Comparison of ENCODE assay signal across 8 mouse cellular contexts in genomic region chr11:87110172-87110909, GRCm38 (mm10). TPM values are rescaled to one million over a fixed set of nuclear protein-coding genes. Genes with fewer than 3 reads are reported as not detected.
A peak's percentile ranks its signal among the peaks of the same experiment; 100 is the strongest.
DNase-seq lines count a peak whose midpoint lies in the region; ATAC-seq and TF ChIP-seq lines count a peak whose summit lies in the region.

No protein-coding gene starts in this region.

- H3K27ac ChIP-seq in left cerebral cortex, adult 2 months, result no peak overlapping the region
- peak overlapping the region; percentile 98 for H3K27ac ChIP-seq in embryonic facial prominence, embryonic 12.5 days
- H3K27ac ChIP-seq in hindbrain, postnatal 0 days, result peak overlapping the region; percentile 82
- peak overlapping the region; percentile 87 for H3K27ac ChIP-seq in midbrain, postnatal 0 days (ENCODE audit: low read depth, low read length)

- intact Hi-C loops in left cerebral cortex, adult 2 months (cut with DNase I), result loop anchor here (2.0 kb wide), 1 partner anchor 16 kb away; the partner anchor contains the start of gene Trim37
- intact Hi-C loops in left cerebral cortex, postnatal 36 days (cut with DNase I), result no loop called here
- intact Hi-C loops in gastrocnemius, postnatal 14 days (cut with DNase I; ENCODE audit: low total_unique reads), result no loop called here

- DNase-seq in left cerebral cortex, adult 2 months (ENCODE audit: extremely low spot score in 1 of 2, low spot score in 2 of 2), result no peak
- DNase-seq in left cerebral cortex, postnatal 36 days (ENCODE audit: low spot score in 2 of 2), result no peak
- no peak for DNase-seq in hindbrain, postnatal 0 days (ENCODE audit: low spot score)
- DNase-seq in midbrain, postnatal 0 days (ENCODE audit: low spot score), result no peak
- DNase-seq in adrenal gland, postnatal 25 days, result no peak
- no peak for DNase-seq in gastrocnemius, postnatal 14 days
- DNase-seq in thymus, adult 18-20 months, result no peak

- H3K27me3 ChIP-seq in embryonic facial prominence, embryonic 12.5 days, result no peaks in the 10 kb centered on the region
- H3K27me3 ChIP-seq in hindbrain, postnatal 0 days (ENCODE audit: insufficient read depth, low read length), result no peaks in the 10 kb centered on the region
- H3K27me3 ChIP-seq in midbrain, postnatal 0 days (ENCODE audit: insufficient read depth, low read length), result no peaks in the 10 kb centered on the region

- H3K36me3 ChIP-seq in embryonic facial prominence, embryonic 12.5 days, result peaks cover 34% of the 10 kb centered on the region
- no peaks in the 10 kb centered on the region; the same call in 1 of the 2 replicates for H3K36me3 ChIP-seq in hindbrain, postnatal 0 days (ENCODE audit: insufficient read depth, low read length)
- H3K36me3 ChIP-seq in midbrain, postnatal 0 days (ENCODE audit: insufficient read depth, low read length), result no peaks in the 10 kb centered on the region

- peak overlapping the region; percentile 59 for H3K4me2 ChIP-seq in embryonic facial prominence, embryonic 12.5 days (replicated peaks)
- peak overlapping the region; percentile 75 for H3K4me2 ChIP-seq in hindbrain, postnatal 0 days (ENCODE audit: low read depth, low read length)
- peak overlapping the region; percentile 80 for H3K4me2 ChIP-seq in midbrain, postnatal 0 days (ENCODE audit: low read depth, low read length, poor library complexity, severe bottlenecking)

- H3K4me1 ChIP-seq in embryonic facial prominence, embryonic 12.5 days, result peaks cover 32% of the 10 kb centered on the region
- peaks cover 4% of the 10 kb centered on the region; the same call in 1 of the 2 replicates for H3K4me1 ChIP-seq in hindbrain, postnatal 0 days (ENCODE audit: insufficient read depth, low read length)
- peaks cover 3% of the 10 kb centered on the region; the same call in 1 of the 2 replicates for H3K4me1 ChIP-seq in midbrain, postnatal 0 days (ENCODE audit: insufficient read depth, low read length)

- H3K9me3 ChIP-seq in embryonic facial prominence, embryonic 12.5 days, result no peaks in the 10 kb centered on the region
- H3K9me3 ChIP-seq in hindbrain, postnatal 0 days (ENCODE audit: low read length), result no peaks in the 10 kb centered on the region
- H3K9me3 ChIP-seq in midbrain, postnatal 0 days (ENCODE audit: low read length), result no peaks in the 10 kb centered on the region

- TF ChIP-seq CTCF in left cerebral cortex, adult 2 months (IDR thresholded peaks at IDR 0.05), result no peak
- no peak for TF ChIP-seq CTCF in hindbrain, postnatal 0 days (IDR thresholded peaks at IDR 0.05; ENCODE audit: low read depth)
- TF ChIP-seq CTCF in midbrain, postnatal 0 days (IDR thresholded peaks at IDR 0.05), result no peak

- peak overlapping the region; percentile 68 for H3K4me3 ChIP-seq in left cerebral cortex, adult 2 months
- H3K4me3 ChIP-seq in embryonic facial prominence, embryonic 12.5 days, result peak overlapping the region; percentile 95
- H3K4me3 ChIP-seq in hindbrain, postnatal 0 days (ENCODE audit: low read length), result peak overlapping the region; percentile 55
- peak overlapping the region; percentile 92 for H3K4me3 ChIP-seq in midbrain, postnatal 0 days (ENCODE audit: low read depth, low read length)

- peak overlapping the region; percentile 99 for H3K9ac ChIP-seq in embryonic facial prominence, embryonic 12.5 days
- peak overlapping the region; percentile 77 for H3K9ac ChIP-seq in hindbrain, postnatal 0 days (replicated peaks; ENCODE audit: low read length)
- H3K9ac ChIP-seq in midbrain, postnatal 0 days (replicated peaks; ENCODE audit: low read length, poor library complexity, severe bottlenecking), result peak overlapping the region; percentile 92

- ATAC-seq in embryonic facial prominence, embryonic 12.5 days (ENCODE audit: insufficient number of reproducible peaks, insufficient read depth, low FRiP score, low TSS enrichment), result no peak
- ATAC-seq in hindbrain, postnatal 0 days, result no peak
- ATAC-seq in midbrain, postnatal 0 days (ENCODE audit: low FRiP score), result no peak

- WGBS in embryonic facial prominence, embryonic 12.5 days, result 5% methylated on average over 9 of the region's 9 CpGs
- 6% methylated on average over 9 of the region's 9 CpGs for WGBS in hindbrain, postnatal 0 days
- WGBS in midbrain, postnatal 0 days, result 4% methylated on average over 9 of the region's 9 CpGs

RNA-seq across cellular contexts. Expression of gene Ska2, which starts 1.3 kb away (rescaled TPM):
- 10 to 100 TPM in 1 of 2 experiments, 1 to 10 TPM in 1; 9.8 to 14.1 TPM for total RNA-seq in left cerebral cortex, adult 2 months (2021)
- total RNA-seq in left cerebral cortex, postnatal 36 days (2021), result 10 to 100 TPM; 12.2 to 13.2 TPM
- 97.0 and 105 TPM in 2 replicates for polyA plus RNA-seq in embryonic facial prominence, embryonic 12.5 days (2016; fragmentation: Nextera tagmentation; extraction: Ambion mirVana)
- total RNA-seq in hindbrain, postnatal 0 days (2014; rRNA removed), result 22.8 and 27.0 TPM in 2 replicates
- 24.5 and 26.7 TPM in 2 replicates for polyA plus RNA-seq in hindbrain, postnatal 0 days (2015; fragmentation: Nextera tagmentation; extraction: Ambion mirVana)
- 29.2 TPM in 2 replicates for total RNA-seq in midbrain, postnatal 0 days (2014; rRNA removed)
- 23.8 and 25.7 TPM in 2 replicates for polyA plus RNA-seq in midbrain, postnatal 0 days (2015; fragmentation: Nextera tagmentation; extraction: Ambion mirVana)
- total RNA-seq in adrenal gland, postnatal 25 days (2021), result 8.3 and 8.6 TPM in 2 replicates
- total RNA-seq in gastrocnemius, postnatal 14 days (2021), result 1 to 10 TPM; 4.2 to 4.6 TPM

RNA-seq across cellular contexts. Expression of gene Prr11, which starts 1.8 kb away (rescaled TPM):
- under 1 TPM; 0.18 to 0.37 TPM for total RNA-seq in left cerebral cortex, adult 2 months (2021)
- under 1 TPM; 0.42 to 0.45 TPM for total RNA-seq in left cerebral cortex, postnatal 36 days (2021)
- polyA plus RNA-seq in embryonic facial prominence, embryonic 12.5 days (2016; fragmentation: Nextera tagmentation; extraction: Ambion mirVana), result 7.8 and 8.9 TPM in 2 replicates
- 1.6 and 1.8 TPM in 2 replicates for total RNA-seq in hindbrain, postnatal 0 days (2014; rRNA removed)
- 1.5 and 1.8 TPM in 2 replicates for polyA plus RNA-seq in hindbrain, postnatal 0 days (2015; fragmentation: Nextera tagmentation; extraction: Ambion mirVana)
- 1.2 and 1.5 TPM in 2 replicates for total RNA-seq in midbrain, postnatal 0 days (2014; rRNA removed)
- polyA plus RNA-seq in midbrain, postnatal 0 days (2015; fragmentation: Nextera tagmentation; extraction: Ambion mirVana), result 0.88 and 1.1 TPM in 2 replicates
- total RNA-seq in adrenal gland, postnatal 25 days (2021), result 2.5 and 3.4 TPM in 2 replicates
- total RNA-seq in gastrocnemius, postnatal 14 days (2021), result 1 to 10 TPM; 1.6 TPM

RNA-seq across cellular contexts. Expression of gene Trim37, which starts 16.5 kb away (rescaled TPM):
- total RNA-seq in left cerebral cortex, adult 2 months (2021), result 100 to 1,000 TPM; 231 TPM
- 100 to 1,000 TPM; 229 to 253 TPM for total RNA-seq in left cerebral cortex, postnatal 36 days (2021)
- polyA plus RNA-seq in embryonic facial prominence, embryonic 12.5 days (2016; fragmentation: Nextera tagmentation; extraction: Ambion mirVana), result 37.0 and 41.2 TPM in 2 replicates
- 107 and 108 TPM in 2 replicates for total RNA-seq in hindbrain, postnatal 0 days (2014; rRNA removed)
- 72.2 and 75.3 TPM in 2 replicates for polyA plus RNA-seq in hindbrain, postnatal 0 days (2015; fragmentation: Nextera tagmentation; extraction: Ambion mirVana)
- 125 and 136 TPM in 2 replicates for total RNA-seq in midbrain, postnatal 0 days (2014; rRNA removed)
- polyA plus RNA-seq in midbrain, postnatal 0 days (2015; fragmentation: Nextera tagmentation; extraction: Ambion mirVana), result 66.8 and 72.6 TPM in 2 replicates
- 14.6 and 22.0 TPM in 2 replicates for total RNA-seq in adrenal gland, postnatal 25 days (2021)
- total RNA-seq in gastrocnemius, postnatal 14 days (2021), result 1 to 10 TPM; 3.5 to 5.1 TPM

RNA-seq across cellular contexts. Expression of gene Smg8, which starts 23.8 kb away (rescaled TPM):
- total RNA-seq in left cerebral cortex, adult 2 months (2021), result 10 to 100 TPM; 16.3 to 16.5 TPM
- 10 to 100 TPM; 16.0 TPM for total RNA-seq in left cerebral cortex, postnatal 36 days (2021)
- polyA plus RNA-seq in embryonic facial prominence, embryonic 12.5 days (2016; fragmentation: Nextera tagmentation; extraction: Ambion mirVana), result 25.7 and 26.1 TPM in 2 replicates
- total RNA-seq in hindbrain, postnatal 0 days (2014; rRNA removed), result 21.8 and 27.0 TPM in 2 replicates
- polyA plus RNA-seq in hindbrain, postnatal 0 days (2015; fragmentation: Nextera tagmentation; extraction: Ambion mirVana), result 15.5 and 16.0 TPM in 2 replicates
- total RNA-seq in midbrain, postnatal 0 days (2014; rRNA removed), result 24.2 and 26.2 TPM in 2 replicates
- 17.7 and 19.2 TPM in 2 replicates for polyA plus RNA-seq in midbrain, postnatal 0 days (2015; fragmentation: Nextera tagmentation; extraction: Ambion mirVana)
- total RNA-seq in adrenal gland, postnatal 25 days (2021), result 16.2 and 19.6 TPM in 2 replicates
- total RNA-seq in gastrocnemius, postnatal 14 days (2021), result 1 to 10 TPM; 7.9 to 8.2 TPM

RNA-seq across cellular contexts. Expression of gene Gdpd1, which starts 36.5 kb away (rescaled TPM):
- total RNA-seq in left cerebral cortex, adult 2 months (2021), result 10 to 100 TPM; 40.1 to 42.4 TPM
- total RNA-seq in left cerebral cortex, postnatal 36 days (2021), result 10 to 100 TPM; 41.9 to 44.7 TPM
- polyA plus RNA-seq in embryonic facial prominence, embryonic 12.5 days (2016; fragmentation: Nextera tagmentation; extraction: Ambion mirVana), result 34.8 and 37.6 TPM in 2 replicates
- total RNA-seq in hindbrain, postnatal 0 days (2014; rRNA removed), result 54.2 and 59.9 TPM in 2 replicates
- 153 and 157 TPM in 2 replicates for polyA plus RNA-seq in hindbrain, postnatal 0 days (2015; fragmentation: Nextera tagmentation; extraction: Ambion mirVana)
- total RNA-seq in midbrain, postnatal 0 days (2014; rRNA removed), result 66.6 and 67.1 TPM in 2 replicates
- 167 TPM in 2 replicates for polyA plus RNA-seq in midbrain, postnatal 0 days (2015; fragmentation: Nextera tagmentation; extraction: Ambion mirVana)
- total RNA-seq in adrenal gland, postnatal 25 days (2021), result 4.3 and 4.8 TPM in 2 replicates
- total RNA-seq in gastrocnemius, postnatal 14 days (2021), result 1 to 10 TPM; 2.5 to 3.0 TPM
